19 mouse cellular contexts compared by ENCODE assay signal in genomic region chr1:69492013-69492412, GRCm38 (mm10).
DNase-seq lines count a peak whose midpoint lies in the region; ATAC-seq and TF ChIP-seq lines count a peak whose summit lies in the region.
"Had no signal": no experiment of that assay in that cellular context is flagged by ENCODE, and none has a peak within 500 bp of the region (broad histone marks: within the 10 kb centered on the region; RNA-seq: fewer than 3 reads in every experiment).

No protein-coding gene starts in this region.

- DNase-seq in forebrain, postnatal 0 days = no peak
- no peak for DNase-seq in forebrain, embryonic 11.5 days (ENCODE audit: low spot score)
- DNase-seq in midbrain, embryonic 10.5 days (ENCODE audit: low spot score) = no peak
- DNase-seq: adrenal gland, adult 2 months; adrenal gland, postnatal 10 days; adrenal gland, postnatal 25 days; cerebellum, adult 11 months; cerebellum, adult 18-20 months; cerebellum, adult 8-10 months; cerebellum, adult 9-11 months; cerebellum, postnatal 14 days; cerebellum, postnatal 36 days; embryo, embryonic 11 days had no signal

- H3K27me3 ChIP-seq in forebrain, postnatal 0 days (ENCODE audit: insufficient read depth, low read length) = no peaks in the 10 kb centered on the region
- no peaks in the 10 kb centered on the region; the same call in 1 of the 2 replicates for H3K27me3 ChIP-seq in forebrain, embryonic 11.5 days (ENCODE audit: control insufficient read depth, insufficient read depth, low read length)
- H3K27me3 ChIP-seq in midbrain, embryonic 16.5 days (ENCODE audit: control insufficient read depth, insufficient read depth, low read depth, low read length) = no peaks in the 10 kb centered on the region
- H3K27me3 ChIP-seq in midbrain, embryonic 10.5 days (ENCODE audit: low read depth, poor library complexity, severe bottlenecking) = no peaks in the 10 kb centered on the region
- H3K27me3 ChIP-seq: embryonic facial prominence, embryonic 13.5 days; embryonic facial prominence, embryonic 15.5 days had no signal

- H3K9ac ChIP-seq in forebrain, postnatal 0 days = no peak overlapping the region
- H3K9ac ChIP-seq in forebrain, embryonic 11.5 days (ENCODE audit: low read length) = no peak overlapping the region
- no peak overlapping the region for H3K9ac ChIP-seq in midbrain, embryonic 16.5 days (ENCODE audit: low read depth, low read length)
- H3K9ac ChIP-seq: embryonic facial prominence, embryonic 13.5 days; embryonic facial prominence, embryonic 15.5 days; forebrain, embryonic 13.5 days had no signal

- no peaks in the 10 kb centered on the region for H3K9me3 ChIP-seq in forebrain, postnatal 0 days (ENCODE audit: low read length)
- no peaks in the 10 kb centered on the region for H3K9me3 ChIP-seq in forebrain, embryonic 11.5 days (ENCODE audit: control insufficient read depth, low read length)
- no peaks in the 10 kb centered on the region for H3K9me3 ChIP-seq in midbrain, embryonic 16.5 days (replicated peaks; ENCODE audit: control insufficient read depth, low read length, poor library complexity, severe bottlenecking)
- no peaks in the 10 kb centered on the region for H3K9me3 ChIP-seq in midbrain, embryonic 10.5 days (replicated peaks)
- H3K9me3 ChIP-seq: embryonic facial prominence, embryonic 13.5 days; embryonic facial prominence, embryonic 15.5 days; forebrain, embryonic 10.5 days; forebrain, embryonic 13.5 days had no signal

- peak; percentile 47; the same call in 1 of the 2 replicates for ATAC-seq in forebrain, postnatal 0 days
- no peak for ATAC-seq in forebrain, embryonic 11.5 days (replicated peaks; ENCODE audit: low FRiP score)
- peak; percentile 81 for ATAC-seq in midbrain, embryonic 16.5 days
- ATAC-seq: forebrain, embryonic 13.5 days had no signal

- 86% methylated on average over 4 of the region's 4 CpGs for WGBS in forebrain, postnatal 0 days
- WGBS in forebrain, embryonic 11.5 days = 94% methylated on average over 4 of the region's 4 CpGs
- 79% methylated on average over 4 of the region's 4 CpGs for WGBS in midbrain, embryonic 16.5 days
- 94% methylated on average over 4 of the region's 4 CpGs for WGBS in midbrain, embryonic 10.5 days

- no peaks in the 10 kb centered on the region for H3K36me3 ChIP-seq in forebrain, postnatal 0 days (ENCODE audit: insufficient read depth)
- H3K36me3 ChIP-seq in forebrain, embryonic 11.5 days (ENCODE audit: control insufficient read depth, insufficient read depth, low read length) = no peaks in the 10 kb centered on the region
- no peaks in the 10 kb centered on the region for H3K36me3 ChIP-seq in midbrain, embryonic 16.5 days (ENCODE audit: control insufficient read depth, insufficient read depth, low read length)
- H3K36me3 ChIP-seq in midbrain, embryonic 10.5 days = no peaks in the 10 kb centered on the region
- H3K36me3 ChIP-seq: embryonic facial prominence, embryonic 13.5 days; embryonic facial prominence, embryonic 15.5 days; forebrain, embryonic 10.5 days had no signal

- H3K4me2 ChIP-seq in forebrain, postnatal 0 days (ENCODE audit: low read depth) = no peak overlapping the region
- no peak overlapping the region for H3K4me2 ChIP-seq in forebrain, embryonic 11.5 days (ENCODE audit: low read depth, low read length, severe bottlenecking)
- H3K4me2 ChIP-seq in midbrain, embryonic 16.5 days (ENCODE audit: low read length) = no peak overlapping the region
- H3K4me2 ChIP-seq: embryonic facial prominence, embryonic 13.5 days; embryonic facial prominence, embryonic 15.5 days; forebrain, embryonic 13.5 days had no signal

- no peaks in the 10 kb centered on the region for H3K4me1 ChIP-seq in forebrain, postnatal 0 days (ENCODE audit: insufficient read depth)
- H3K4me1 ChIP-seq in forebrain, embryonic 11.5 days (replicated peaks; ENCODE audit: control insufficient read depth, insufficient read depth, low read length) = no peaks in the 10 kb centered on the region
- no peaks in the 10 kb centered on the region for H3K4me1 ChIP-seq in midbrain, embryonic 16.5 days (ENCODE audit: control insufficient read depth, insufficient read depth, low read length)
- H3K4me1 ChIP-seq in midbrain, embryonic 10.5 days = peaks cover 18% of the 10 kb centered on the region
- H3K4me1 ChIP-seq: embryonic facial prominence, embryonic 15.5 days; forebrain, embryonic 13.5 days had no signal

- peak overlapping the region; percentile 35; the same call in 1 of the 2 replicates for H3K27ac ChIP-seq in forebrain, postnatal 0 days (ENCODE audit: low read depth, low read length)
- H3K27ac ChIP-seq in forebrain, embryonic 11.5 days (ENCODE audit: low read depth, low read length) = no peak overlapping the region
- no peak overlapping the region for H3K27ac ChIP-seq in midbrain, embryonic 16.5 days (ENCODE audit: low read length)
- no peak overlapping the region for H3K27ac ChIP-seq in midbrain, embryonic 10.5 days (replicated peaks)
- H3K27ac ChIP-seq: embryonic facial prominence, embryonic 13.5 days; embryonic facial prominence, embryonic 15.5 days; forebrain, embryonic 10.5 days; forebrain, embryonic 13.5 days had no signal

- TF ChIP-seq CTCF in forebrain, postnatal 0 days (IDR thresholded peaks at IDR 0.05; ENCODE audit: low read depth) = no peak

- H3K4me3 ChIP-seq in forebrain, postnatal 0 days (ENCODE audit: low read depth, low read length) = no peak overlapping the region
- H3K4me3 ChIP-seq in forebrain, embryonic 11.5 days (ENCODE audit: low read depth, low read length) = no peak overlapping the region
- no peak overlapping the region for H3K4me3 ChIP-seq in midbrain, embryonic 16.5 days (ENCODE audit: low read depth, low read length)
- H3K4me3 ChIP-seq in midbrain, embryonic 10.5 days = no peak overlapping the region
- H3K4me3 ChIP-seq: embryonic facial prominence, embryonic 13.5 days; embryonic facial prominence, embryonic 15.5 days; erythroblast, embryonic 14.5 days; forebrain, embryonic 10.5 days; forebrain, embryonic 13.5 days had no signal
